Mouse (Mus musculus) neural tube, embryonic 15.5 days (tissue): Measurements from ENCODE around the gene Elp5. TPM values are rescaled to one million over a fixed set of nuclear protein-coding genes. Genes with fewer than 3 reads are reported as not detected.
A peak's percentile ranks its signal among the peaks of the same experiment; 100 is the strongest.

ENCODE experiments used
- ATAC-seq: fragments of 200-750 bp; cut with Nextera tagmentation; 2 replicates; pipeline ENCODE4 v1.8.0; 2017; ENCODE audit warnings: mild to moderate bottlenecking, moderate TSS enrichment, moderate library complexity; ENCODE audit not compliant: low FRiP score
- H3K27ac ChIP-seq: fragments of 300-500 bp; sonication (generic); replicated peaks from 2 replicates; pipeline ENCODE4 v1.5.1; 2015; ENCODE audit warnings: mild to moderate bottlenecking, inconsistent platforms
- H3K27me3 ChIP-seq: fragments of 300-500 bp; sonication (generic); replicated peaks from 2 replicates; pipeline ENCODE4 v1.6.1; 2015; ENCODE audit warnings: inconsistent platforms
- H3K36me3 ChIP-seq: fragments of 300-500 bp; sonication (generic); 2 replicates; pipeline ENCODE4 v1.6.1; 2015; ENCODE audit warnings: inconsistent platforms
- H3K4me1 ChIP-seq: fragments of 300-500 bp; sonication (generic); 2 replicates; pipeline ENCODE4 v1.6.1; 2015; ENCODE audit warnings: inconsistent platforms
- H3K4me2 ChIP-seq: fragments of 300-500 bp; sonication (generic); 2 replicates; pipeline ENCODE4 v1.6.1; 2015; ENCODE audit warnings: inconsistent platforms, mild to moderate bottlenecking, moderate library complexity
- H3K4me3 ChIP-seq: fragments of 300-500 bp; sonication (generic); replicated peaks from 2 replicates; pipeline ENCODE4 v1.5.1; 2015; ENCODE audit warnings: mild to moderate bottlenecking, inconsistent platforms
- H3K9ac ChIP-seq: fragments of 300-500 bp; sonication (generic); replicated peaks from 2 replicates; pipeline ENCODE4 v1.6.1; 2015; ENCODE audit warnings: mild to moderate bottlenecking, inconsistent platforms
- H3K9me3 ChIP-seq: fragments of 300-500 bp; sonication (generic); replicated peaks from 2 replicates; pipeline ENCODE4 v1.6.1; 2016; ENCODE audit warnings: inconsistent platforms
- WGBS: fragments of 180-500 bp; shearing (Covaris S2); methylation state at CpG from one replicate; pipeline ENCODE4 v1.1.7; 2015; ENCODE audit warnings: mixed read lengths; 5-methylcytosine and 5-hydroxymethylcytosine counted together
- polyA plus RNA-seq: library from polyadenylated mRNA; unstranded; fragments of >200 nt; fragmentation: Nextera tagmentation; extraction: Ambion mirVana; gene quantifications from 2 replicates; pipeline ENCODE4 v1.2.1, GENCODE M21; 2015

Gene Elp5
- polyA plus RNA-seq, 1 experiment from 2014 or later = 167 TPM

DNA sequence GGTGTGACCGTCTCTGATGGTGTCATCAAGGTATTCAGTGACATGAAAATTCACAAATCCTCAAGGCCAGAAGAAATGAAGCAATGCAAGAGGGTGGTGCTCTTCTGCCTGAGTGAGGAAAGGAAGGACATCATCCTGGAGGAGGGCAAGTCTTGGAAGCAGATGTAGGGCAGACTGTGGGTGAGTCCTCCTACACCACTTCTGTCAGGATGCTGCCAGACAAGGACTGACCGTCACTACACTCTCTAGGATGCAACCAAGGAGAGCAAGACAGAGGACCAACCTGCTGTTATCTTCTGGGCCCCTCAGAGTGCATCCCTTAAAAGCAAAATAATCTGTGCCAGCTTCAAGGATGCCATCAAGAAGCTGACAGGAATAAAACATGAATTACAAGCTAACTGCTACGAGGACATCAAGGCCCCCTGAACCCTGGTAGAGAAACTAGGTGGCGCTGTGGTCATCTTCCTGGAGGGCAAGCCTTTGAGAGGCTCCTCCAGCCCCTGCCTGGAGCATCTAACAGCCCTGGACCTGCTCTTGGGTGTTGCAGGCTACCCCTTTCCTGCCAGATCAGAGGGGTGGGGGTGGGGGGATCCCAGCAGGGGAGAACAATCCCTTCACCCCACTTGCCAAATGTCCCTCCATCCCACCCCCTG is 31.4 kb downstream of the Elp5 start:
- WGBS = 45% methylated on average over 4 of the region's 4 CpGs
- ATAC-seq = no peak
- no peak overlapping the region for H3K4me2 ChIP-seq
- H3K27ac ChIP-seq = no peak overlapping the region
- H3K27me3 ChIP-seq = peaks cover 23% of the 10 kb centered on the region
- no peaks in the 10 kb centered on the region for H3K9me3 ChIP-seq
- no peak overlapping the region for H3K4me3 ChIP-seq
- no peaks in the 10 kb centered on the region for H3K36me3 ChIP-seq
- H3K4me1 ChIP-seq = peaks cover 21% of the 10 kb centered on the region
- H3K9ac ChIP-seq = no peak overlapping the region

DNA sequence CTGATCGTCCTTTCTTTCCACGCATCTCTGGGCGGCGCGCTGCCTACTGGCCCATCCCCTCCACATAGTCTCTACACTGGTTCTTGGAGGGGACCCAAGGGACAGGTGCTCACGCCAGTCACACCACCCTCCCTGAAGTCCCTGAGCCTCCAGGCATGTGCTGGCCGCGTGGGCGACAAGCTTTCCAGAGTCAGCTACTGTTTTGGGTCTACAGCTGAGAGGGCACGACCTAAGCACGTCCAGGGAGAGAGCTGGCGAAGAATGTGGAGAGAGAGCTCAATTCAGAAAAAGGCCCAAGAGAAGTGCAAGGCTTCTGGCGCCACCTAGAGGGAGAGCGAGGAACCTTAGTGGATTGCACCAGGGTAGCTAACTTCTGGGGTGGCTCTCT is 33.6 kb downstream of the Elp5 start:
- Histone ChIP-seq H3K4me2 (peak overlapping the region; percentile 63), H3K9me3 (no peaks in the 10 kb centered on the region), H3K4me3 (peak overlapping the region; percentile 47), H3K36me3 (no peaks in the 10 kb centered on the region), H3K9ac (peak overlapping the region; percentile 26; the same call in 1 of the 2 replicates), H3K4me1 (peaks cover 21% of the 10 kb centered on the region), H3K27ac (0 out of 2 replicates have a peak overlapping the region, but pooled peaks have one; percentile 71), H3K27me3 (peaks cover 23% of the 10 kb centered on the region)
- WGBS = 0% methylated on average over 14 of the region's 14 CpGs
- ATAC-seq = peak; percentile 15; the same call in 1 of the 2 replicates

DNA sequence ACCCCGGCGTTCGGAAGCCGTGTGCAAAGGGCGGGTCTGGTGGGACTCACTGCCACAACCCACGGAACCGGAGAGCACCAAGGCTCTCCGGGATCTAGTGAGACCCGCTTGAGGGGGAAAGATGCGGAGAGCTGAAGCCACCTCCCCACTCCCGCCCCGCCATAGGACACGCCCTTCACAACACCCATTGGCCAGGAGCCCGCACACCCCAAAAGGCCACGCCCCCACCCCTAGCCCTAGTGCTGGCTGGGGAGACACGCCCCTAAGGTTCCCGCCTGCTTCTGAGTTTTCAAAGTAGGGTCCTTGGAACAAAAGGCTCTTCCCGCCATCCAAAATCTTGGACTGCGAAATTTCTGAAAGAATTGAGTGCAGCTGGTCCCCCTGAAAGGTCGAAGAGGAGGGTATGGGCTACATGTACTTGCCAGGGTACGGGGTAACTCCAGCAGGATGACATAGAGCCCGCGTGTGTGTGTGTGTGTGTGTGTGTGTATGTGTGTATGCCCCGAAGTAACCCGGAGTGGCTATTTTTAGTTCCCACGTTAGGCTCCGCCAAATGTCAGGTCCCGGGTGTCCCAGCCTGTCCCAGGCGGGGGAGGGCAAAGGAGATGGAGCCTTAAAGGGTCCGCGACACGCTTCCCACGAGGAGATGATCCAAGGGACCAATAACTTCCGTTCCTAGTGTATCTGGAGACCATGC is 34.1 kb downstream of the Elp5 start, which contains the start of gene Slc2a4:
Gene Slc2a4, minus strand, starts transcription at position 123 of the 697 bp plus-strand sequence.
- H3K4me3 ChIP-seq = peak within 1 kb of the TSS; percentile 47
- no peaks in the 10 kb centered on the region for H3K9me3 ChIP-seq
- H3K4me1 ChIP-seq = peaks cover 21% of the 10 kb centered on the region
- H3K27ac ChIP-seq = peak within 1 kb of the TSS; percentile 71
- ATAC-seq = peak; percentile 95
- no peaks in the 10 kb centered on the region for H3K36me3 ChIP-seq
- peak within 1 kb of the TSS; percentile 42; the same call in 1 of the 2 replicates for H3K9ac ChIP-seq
- peak within 1 kb of the TSS; percentile 63 for H3K4me2 ChIP-seq
- under 1% methylated on average over 33 of the region's 34 CpGs for WGBS
- H3K27me3 ChIP-seq = peaks cover 23% of the 10 kb centered on the region

DNA sequence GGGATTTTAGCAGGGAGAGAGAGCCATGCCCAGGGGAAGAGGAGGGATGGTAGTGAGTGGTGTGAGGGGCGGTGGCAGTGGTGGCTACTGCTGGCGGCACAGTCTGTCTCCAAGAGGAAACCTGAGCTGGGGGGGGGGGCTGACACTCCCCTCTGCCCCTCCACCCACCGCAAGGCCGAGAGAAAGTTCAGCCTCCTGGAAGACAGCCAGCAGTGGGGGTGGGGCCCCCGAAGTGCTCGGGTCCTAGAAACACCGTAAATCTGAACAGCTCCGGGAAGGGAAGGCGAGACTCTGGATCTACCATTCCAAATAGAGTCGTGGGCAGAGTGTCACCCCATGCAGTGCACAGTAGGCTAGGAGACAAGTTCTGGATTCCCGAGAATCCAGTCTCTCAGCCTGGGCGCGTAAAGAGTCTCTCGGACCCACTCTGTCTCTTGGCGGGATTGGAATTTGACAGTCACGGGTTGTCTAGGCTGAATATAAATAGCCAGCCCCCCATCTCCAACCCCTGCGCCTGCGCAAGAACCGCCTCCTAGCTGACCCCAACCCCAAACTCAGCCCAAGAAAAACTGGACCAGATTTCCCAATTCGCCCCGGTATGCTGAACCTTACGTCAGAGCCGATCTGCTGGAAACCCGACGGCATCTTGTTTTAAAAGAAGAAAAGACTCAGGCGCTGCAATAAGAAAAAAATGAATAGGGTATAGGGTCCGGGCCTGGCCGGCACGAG is 34.8 kb downstream of the Elp5 start:
- 2% methylated on average over 28 of the region's 29 CpGs for whole genome bisulfite sequencing
- peak; percentile 48 for ATAC-seq

DNA sequence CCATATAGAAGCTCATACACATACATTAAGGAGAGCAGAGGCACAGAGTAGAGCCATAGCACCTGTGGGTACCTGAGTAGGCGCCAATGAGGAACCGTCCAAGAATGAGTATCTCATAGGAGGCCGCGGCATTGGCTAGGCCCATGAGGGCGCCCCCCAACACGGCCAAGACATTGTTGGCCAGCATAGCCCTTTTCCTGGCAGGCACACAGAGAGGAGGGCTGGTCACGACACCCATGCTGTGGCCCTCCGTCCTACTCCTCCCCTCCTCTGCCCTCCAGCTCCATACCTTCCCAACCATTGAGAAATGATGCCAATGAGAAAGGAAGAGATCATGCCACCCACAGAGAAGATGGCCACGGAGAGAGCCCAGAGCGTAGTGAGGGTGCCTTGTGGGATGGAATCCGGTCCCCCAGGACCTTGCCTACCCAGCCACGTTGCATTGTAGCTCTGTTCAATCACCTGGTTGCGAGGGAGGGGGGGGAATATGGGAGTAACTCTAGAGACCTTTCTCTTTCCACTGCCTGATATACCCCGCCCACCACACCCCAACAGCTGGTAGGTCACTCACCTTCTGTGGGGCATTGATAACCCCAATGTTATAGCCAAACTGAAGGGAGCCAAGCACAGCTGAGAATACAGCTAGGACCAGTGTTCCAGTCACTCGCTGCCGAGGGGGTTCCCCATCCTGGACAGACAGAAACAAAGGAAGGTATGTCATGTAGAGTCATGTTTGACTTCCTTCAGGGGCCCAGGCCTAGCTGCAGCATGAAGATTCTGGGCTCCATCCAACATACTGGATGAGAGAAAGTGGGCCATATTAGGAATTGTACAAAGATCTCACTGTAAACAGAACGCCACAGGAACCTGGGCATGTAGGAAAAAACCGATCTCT is 36.1 kb downstream of the Elp5 start:
- Histone ChIP-seq H3K27ac (no peak overlapping the region), H3K4me2 (no peak overlapping the region), H3K36me3 (no peaks in the 10 kb centered on the region), H3K4me1 (peaks cover 21% of the 10 kb centered on the region), H3K4me3 (no peak overlapping the region), H3K27me3 (peaks cover 23% of the 10 kb centered on the region), H3K9me3 (no peaks in the 10 kb centered on the region), H3K9ac (no peak overlapping the region)
- ATAC-seq = no peak
- WGBS = 91% methylated on average over 18 of the region's 18 CpGs

More for the DNA sequence above, 34.8 kb downstream of the Elp5 start:
- Histone ChIP-seq H3K27ac (peak overlapping the region; percentile 71), H3K4me2 (peak overlapping the region; percentile 63), H3K27me3 (peaks cover 23% of the 10 kb centered on the region), H3K4me3 (peak overlapping the region; percentile 47), H3K36me3 (no peaks in the 10 kb centered on the region), H3K4me1 (peaks cover 21% of the 10 kb centered on the region), H3K9me3 (no peaks in the 10 kb centered on the region), H3K9ac (peak overlapping the region; percentile 42; the same call in 1 of the 2 replicates)

DNA sequence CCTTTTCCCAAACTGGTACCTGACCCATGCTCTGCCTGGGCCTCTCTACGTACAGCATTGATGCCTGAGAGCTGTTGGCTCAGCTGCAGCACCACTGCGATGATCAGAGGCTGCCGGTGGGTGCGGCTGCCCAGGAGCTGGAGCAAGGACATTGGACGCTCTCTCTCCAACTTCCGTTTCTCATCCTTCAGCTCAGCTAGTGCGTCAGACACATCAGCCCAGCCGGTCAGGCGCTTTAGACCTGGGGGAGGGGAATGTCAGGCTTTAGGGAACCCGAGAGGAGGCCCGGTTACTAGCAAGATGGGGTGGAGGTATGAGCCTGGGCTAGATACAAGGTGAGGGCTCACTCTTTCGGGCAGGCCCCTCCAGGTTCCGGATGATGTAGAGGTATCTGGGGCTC is 37.1 kb downstream of the Elp5 start:
- no peaks in the 10 kb centered on the region for H3K36me3 ChIP-seq
- peaks cover 22% of the 10 kb centered on the region for H3K27me3 ChIP-seq
- 88% methylated on average over 13 of the region's 13 CpGs for WGBS
- H3K27ac ChIP-seq = no peak overlapping the region
- no peak overlapping the region for H3K4me2 ChIP-seq
- no peak for ATAC-seq
- H3K4me3 ChIP-seq = no peak overlapping the region
- no peaks in the 10 kb centered on the region for H3K9me3 ChIP-seq
- H3K4me1 ChIP-seq = peaks cover 21% of the 10 kb centered on the region
- no peak overlapping the region for H3K9ac ChIP-seq

DNA sequence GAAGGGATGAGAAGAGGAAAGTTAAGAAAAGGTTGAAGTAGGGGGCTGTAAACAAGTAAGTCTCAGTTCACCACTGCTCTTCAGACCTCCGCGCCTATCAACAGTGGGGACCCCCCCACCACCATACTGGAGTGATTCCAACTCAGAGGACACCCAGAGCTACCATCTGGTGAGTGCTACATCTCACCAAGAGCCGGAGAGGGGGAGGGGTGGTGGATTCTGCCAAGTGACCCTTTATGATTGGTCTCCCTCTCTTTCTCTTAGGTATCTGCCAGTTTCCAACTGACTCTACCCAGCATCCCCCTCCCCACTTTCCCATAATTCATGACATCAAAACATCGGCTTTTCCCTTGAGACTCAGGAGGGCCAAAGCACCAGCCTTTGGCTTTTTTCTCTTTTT is 41.4 kb downstream of the Elp5 start:
- peaks cover 16% of the 10 kb centered on the region for H3K4me1 ChIP-seq
- H3K36me3 ChIP-seq = no peaks in the 10 kb centered on the region
- H3K4me2 ChIP-seq = no peak overlapping the region
- H3K9ac ChIP-seq = no peak overlapping the region
- WGBS = 67% methylated on average over 4 of the region's 4 CpGs
- peaks cover 31% of the 10 kb centered on the region for H3K27me3 ChIP-seq
- H3K9me3 ChIP-seq = no peaks in the 10 kb centered on the region
- ATAC-seq = no peak
- H3K4me3 ChIP-seq = no peak overlapping the region
- H3K27ac ChIP-seq = no peak overlapping the region

DNA sequence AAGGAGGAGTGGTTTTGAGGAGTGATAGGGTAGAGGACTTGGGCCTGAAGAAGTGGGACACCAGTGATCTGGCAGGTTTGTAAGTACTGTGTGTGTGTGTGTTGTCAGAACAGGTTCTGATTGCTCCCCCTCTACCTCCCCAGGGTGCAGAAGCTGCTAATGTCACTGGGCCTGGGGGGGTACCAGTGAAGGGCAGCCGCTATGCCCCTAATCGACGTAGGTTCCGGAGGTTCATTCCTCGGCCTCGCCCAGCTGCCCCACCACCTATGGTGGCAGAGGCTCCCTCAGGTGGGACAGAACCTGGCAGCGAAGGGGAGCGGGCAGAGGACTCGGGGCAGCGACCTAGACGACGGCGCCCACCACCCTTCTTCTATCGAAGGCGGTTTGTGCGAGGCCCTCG is 42.6 kb downstream of the Elp5 start:
- Histone ChIP-seq H3K9me3 (no peaks in the 10 kb centered on the region), H3K27ac (no peak overlapping the region), H3K4me1 (peaks cover 24% of the 10 kb centered on the region), H3K4me2 (no peak overlapping the region), H3K27me3 (peaks cover 32% of the 10 kb centered on the region), H3K36me3 (no peaks in the 10 kb centered on the region), H3K4me3 (no peak overlapping the region), H3K9ac (no peak overlapping the region)
- ATAC-seq = no peak
- WGBS = 94% methylated on average over 17 of the region's 17 CpGs

DNA sequence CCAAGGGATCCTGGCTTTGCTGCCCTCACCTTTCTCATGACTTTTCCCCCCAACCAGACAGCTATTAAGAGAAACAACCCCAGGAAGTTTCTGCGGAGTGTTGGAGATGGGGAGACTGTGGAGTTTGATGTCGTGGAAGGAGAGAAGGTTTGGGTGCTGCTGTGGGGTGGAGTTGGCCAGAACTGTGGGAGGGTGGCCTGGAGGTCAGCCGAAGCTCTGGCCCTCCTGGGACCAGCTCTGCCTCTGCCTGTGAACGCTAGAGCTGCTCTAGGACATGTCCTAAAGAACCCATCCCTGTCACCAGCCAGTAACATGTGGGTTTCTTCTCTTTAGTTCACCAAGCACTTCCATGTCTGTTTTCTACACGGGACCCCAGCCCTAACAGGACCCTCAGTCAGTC is 43.1 kb downstream of the Elp5 start:
- ATAC-seq = no peak
- no peaks in the 10 kb centered on the region for H3K36me3 ChIP-seq
- no peaks in the 10 kb centered on the region for H3K9me3 ChIP-seq
- H3K9ac ChIP-seq = no peak overlapping the region
- 65% methylated on average over 5 of the region's 5 CpGs for WGBS
- no peak overlapping the region for H3K4me3 ChIP-seq
- peaks cover 29% of the 10 kb centered on the region for H3K4me1 ChIP-seq
- H3K27ac ChIP-seq = no peak overlapping the region
- no peak overlapping the region for H3K4me2 ChIP-seq
- peaks cover 35% of the 10 kb centered on the region for H3K27me3 ChIP-seq

DNA sequence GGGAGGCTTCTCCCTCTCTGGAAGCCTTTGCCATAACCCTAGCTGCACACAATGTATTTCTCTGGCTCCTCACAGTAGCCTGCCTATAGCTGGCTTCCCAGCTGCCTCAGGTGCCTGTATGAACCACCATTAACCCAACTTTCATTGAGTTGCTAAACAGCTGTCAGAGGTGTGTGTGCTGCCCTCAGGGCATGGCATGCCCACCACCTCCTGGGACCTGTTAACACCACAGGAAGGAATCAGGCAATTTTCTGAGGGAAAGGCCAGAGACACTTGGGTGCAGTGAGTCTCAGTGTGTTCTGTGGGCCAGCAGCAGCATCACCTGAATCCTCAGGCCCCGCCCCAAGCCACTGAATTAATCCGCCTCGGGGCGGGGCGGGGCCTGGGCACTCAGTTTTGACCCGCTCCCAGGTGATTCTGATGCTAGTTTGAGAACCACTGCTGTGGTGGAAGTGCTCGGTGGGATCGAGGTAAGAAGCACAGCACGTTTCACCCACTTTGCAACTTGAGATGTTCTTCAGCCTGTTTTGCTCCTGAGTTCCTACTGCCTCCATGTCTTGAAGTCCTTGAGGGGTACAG is 43.8 kb downstream of the Elp5 start:
- Histone ChIP-seq H3K27ac (no peak overlapping the region), H3K4me2 (no peak overlapping the region), H3K4me1 (peaks cover 34% of the 10 kb centered on the region), H3K9me3 (no peaks in the 10 kb centered on the region), H3K36me3 (no peaks in the 10 kb centered on the region), H3K9ac (no peak overlapping the region), H3K4me3 (no peak overlapping the region), H3K27me3 (peaks cover 35% of the 10 kb centered on the region)
- no peak for ATAC-seq
- 46% methylated on average over 9 of the region's 9 CpGs for WGBS

DNA sequence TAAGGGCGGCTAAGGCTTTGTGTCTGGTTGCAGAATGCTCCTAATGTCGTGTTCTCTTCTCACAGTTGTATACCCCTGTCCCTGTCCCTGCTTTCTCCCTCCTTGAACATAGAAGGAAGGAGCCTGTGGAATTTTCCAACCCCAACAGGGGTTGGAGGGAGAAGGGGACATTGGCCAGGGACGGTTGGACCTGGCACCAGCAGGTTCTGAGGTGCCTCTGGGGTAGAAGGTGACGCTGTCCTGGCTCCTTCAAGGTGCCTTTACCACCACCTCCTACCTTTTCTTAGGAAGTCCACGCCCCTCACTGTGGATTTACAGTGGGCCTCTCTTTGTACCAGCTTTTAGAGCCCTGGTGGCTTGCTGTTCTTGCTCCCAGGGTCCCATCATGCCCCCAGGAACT is 44.5 kb downstream of the Elp5 start:
- Histone ChIP-seq H3K27me3 (peaks cover 35% of the 10 kb centered on the region), H3K27ac (no peak overlapping the region), H3K4me2 (no peak overlapping the region), H3K36me3 (no peaks in the 10 kb centered on the region), H3K9ac (no peak overlapping the region), H3K9me3 (no peaks in the 10 kb centered on the region), H3K4me3 (no peak overlapping the region), H3K4me1 (peaks cover 34% of the 10 kb centered on the region)
- ATAC-seq = no peak
- WGBS = 70% methylated on average over 5 of the region's 5 CpGs
